Mouse (Mus musculus) thymus, postnatal 14 days (tissue): ENCODE measurements around the gene Gm43720.
"Not testable (repeated sequence)": the region's sequence is repeated elsewhere in the genome, so short reads cannot be mapped to it uniquely, and the experiment has no call there.

ENCODE experiments used
- DNase-seq: peaks from one replicate; pipeline ENCODE4 v3.0.0; 2021

The Gm43720 gene

GRCm38 (mm10) chr5:138260834-138261233 is 18.9 kb downstream of the Gm43720 start:
- DNase-seq, result peak; percentile 1

DNA sequence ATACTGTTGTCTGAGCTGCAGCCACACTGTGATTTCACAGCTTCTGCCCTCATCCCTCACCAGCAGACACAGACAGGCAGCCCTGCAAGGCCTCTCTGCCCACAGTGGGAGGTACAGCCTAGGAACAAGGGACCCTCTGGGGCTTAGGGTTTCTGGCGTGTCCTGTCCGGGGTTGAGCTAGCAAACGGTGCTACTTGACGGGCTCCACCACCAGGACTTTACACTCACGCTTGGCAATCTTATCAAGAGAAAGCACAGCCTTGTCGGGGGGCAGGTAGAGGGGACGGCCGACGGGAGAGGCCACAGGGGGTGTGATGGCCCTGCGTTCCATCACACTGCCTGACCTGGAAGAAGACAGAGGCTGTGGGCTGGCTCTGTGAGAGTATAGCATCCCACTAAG is 19.7 kb downstream of the Gm43720 start:
- no peak for DNase-seq

- DNase-seq, result no peak
Measured at GRCm38 (mm10) chr5:138258993-138259392, 20.8 kb downstream of the Gm43720 start.

GRCm38 (mm10) chr5:138258542-138258941 is 21.2 kb downstream of the Gm43720 start:
- DNase-seq, result no peak

DNA sequence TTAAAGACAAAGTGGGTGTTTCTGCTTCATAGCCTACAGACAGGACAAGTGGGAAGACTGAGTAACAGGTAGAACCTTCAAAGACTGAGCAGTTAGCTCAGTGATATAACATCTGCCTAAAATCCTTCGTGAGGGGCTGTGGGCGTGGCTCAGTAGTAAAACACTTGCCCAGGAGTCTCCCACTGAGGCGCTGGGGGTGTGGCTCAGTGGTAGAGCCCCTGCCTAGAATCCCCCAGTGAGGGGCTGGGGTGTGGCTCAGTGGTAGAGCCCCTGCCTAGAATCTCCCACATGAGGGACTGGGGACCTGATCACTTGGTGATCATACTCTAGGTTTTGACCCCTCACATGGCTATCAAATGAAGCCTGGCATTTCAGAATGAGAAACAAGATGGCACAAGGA is 21.7 kb downstream of the Gm43720 start:
- DNase-seq, result no peak

DNA sequence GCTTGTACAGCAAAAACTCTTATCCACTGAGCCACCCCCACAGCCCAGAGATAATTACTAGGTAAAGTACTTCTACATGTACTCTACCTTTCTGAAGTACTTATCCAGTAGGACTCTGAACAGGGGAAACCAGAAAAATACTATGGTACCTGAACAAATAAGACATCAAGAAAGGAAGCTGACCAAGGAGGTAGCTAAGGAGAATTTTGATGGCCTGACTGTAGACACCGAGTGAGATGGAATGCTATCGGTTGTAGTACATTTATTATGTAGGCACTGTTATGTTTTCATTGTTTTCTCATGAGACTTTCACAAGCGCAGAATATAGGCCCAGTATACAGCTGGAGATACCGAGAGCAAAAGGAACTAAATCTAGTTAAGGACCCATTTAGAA is 22.2 kb downstream of the Gm43720 start:
- no peak for DNase-seq

DNA sequence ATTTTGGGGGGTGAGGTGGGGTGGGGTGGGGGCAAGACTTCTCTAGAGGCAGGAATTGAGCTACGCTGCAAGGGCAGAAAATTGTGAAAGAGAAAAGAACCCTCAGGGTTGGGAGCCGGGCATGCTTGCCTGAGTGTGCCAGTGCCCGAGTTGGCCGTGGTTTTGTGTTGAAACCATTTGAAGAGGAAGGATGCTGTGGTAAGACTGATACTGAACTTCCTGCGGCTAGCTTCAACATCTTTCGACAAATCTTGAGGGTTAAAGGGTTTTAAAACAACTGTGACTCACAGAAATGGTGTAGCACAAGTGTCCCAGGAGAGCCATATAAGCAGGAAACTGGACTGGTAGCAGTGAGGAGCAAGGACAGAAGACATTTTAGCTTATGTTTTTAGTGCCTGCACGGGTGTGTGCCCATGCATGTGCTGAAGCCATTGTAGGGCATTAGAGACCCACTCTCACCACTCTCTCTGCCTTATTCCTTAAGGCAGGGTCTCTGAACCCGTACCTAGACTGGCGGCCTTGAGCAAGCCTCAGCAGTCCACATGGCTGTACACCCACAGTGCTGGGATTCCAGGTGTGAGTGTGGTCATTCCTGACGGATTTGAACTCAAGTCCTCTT is 22.7 kb downstream of the Gm43720 start:
- no peak for DNase-seq

DNA sequence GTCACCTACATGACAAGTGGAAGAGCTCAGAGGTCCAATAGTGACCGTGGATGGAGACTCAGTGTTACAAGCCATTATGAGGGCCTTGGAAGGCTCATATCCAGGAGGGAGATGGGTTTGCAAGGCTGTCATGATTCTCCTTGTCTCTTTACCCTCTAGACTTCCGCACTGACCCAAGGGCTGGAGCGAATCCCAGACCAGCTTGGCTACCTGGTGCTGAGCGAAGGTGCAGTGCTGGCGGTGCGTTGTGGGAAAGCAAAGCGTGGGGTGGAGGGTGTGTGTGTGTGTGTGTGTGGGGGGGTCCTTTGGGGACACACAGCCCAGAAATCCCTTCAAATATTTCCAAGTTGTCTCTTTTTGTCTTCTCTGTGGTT is 23.7 kb downstream of the Gm43720 start:
- DNase-seq, result no peak

DNA sequence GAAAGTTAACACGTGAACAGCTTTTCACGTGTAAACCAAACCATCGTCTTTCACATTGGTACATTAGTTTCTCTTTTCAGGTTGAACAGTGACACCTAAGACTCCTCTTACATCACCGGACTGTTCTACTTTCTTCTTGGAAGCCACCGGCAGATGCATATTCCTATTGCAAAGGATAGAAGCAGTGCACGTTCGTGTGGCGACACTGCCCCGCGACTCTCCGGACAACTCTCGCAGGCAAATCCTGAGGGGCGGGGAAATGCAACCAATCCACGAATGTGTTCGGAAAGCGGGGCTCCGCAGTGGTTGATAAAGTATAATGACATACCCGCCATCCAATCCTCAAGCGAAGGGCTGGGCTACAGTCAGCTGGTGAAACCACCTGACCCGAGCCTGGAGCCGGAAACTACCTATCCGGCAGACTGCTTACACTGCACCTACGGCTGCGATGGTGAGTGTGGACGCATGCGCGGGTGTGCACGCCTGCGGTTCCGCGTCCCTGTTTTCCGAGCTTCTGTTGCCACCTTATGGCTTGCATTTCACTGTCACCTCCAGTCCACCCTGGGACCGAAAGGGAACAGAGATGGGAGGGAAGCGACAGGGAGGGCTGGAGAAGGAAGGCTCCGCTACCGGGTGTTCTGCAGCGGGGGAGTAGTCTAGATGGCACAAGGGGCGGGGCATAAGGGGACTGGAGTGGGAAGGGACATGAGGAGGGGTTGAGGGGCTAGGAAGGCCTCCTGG is 24.2 kb downstream of the Gm43720 start, which contains the start of gene Lamtor4:
Gene Lamtor4 (plus strand): TSS at position 130 of the 741 bp plus-strand sequence.
- peak; percentile 92 for DNase-seq

DNA sequence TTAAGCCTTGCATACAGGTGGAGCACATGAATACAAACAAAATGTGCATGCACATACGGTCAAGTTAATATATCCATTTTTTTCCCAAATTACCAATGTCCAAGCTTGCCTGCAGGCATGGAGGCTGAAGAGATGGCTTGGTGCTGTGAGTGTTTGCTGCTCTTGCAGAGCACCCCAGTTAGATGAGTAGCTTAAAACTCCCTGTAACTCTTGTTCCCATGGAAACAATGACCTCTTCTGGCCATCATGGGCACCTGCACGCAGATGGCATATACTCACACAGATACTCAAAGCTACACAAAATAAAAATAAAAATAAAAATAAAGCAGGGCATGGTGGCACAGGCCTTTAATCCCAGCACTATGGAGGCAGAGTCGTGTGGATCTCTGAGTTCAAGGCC is 26.7 kb downstream of the Gm43720 start:
- DNase-seq, result no peak

GRCm38 (mm10) chr5:138251144-138251543 is 28.6 kb downstream of the Gm43720 start:
- DNase-seq, result no peak

- no peak for DNase-seq
Measured at GRCm38 (mm10) chr5:138241511-138241910, 38.2 kb downstream of the Gm43720 start.

GRCm38 (mm10) chr5:138234224-138234623 is 45.5 kb downstream of the Gm43720 start:
- no peak for DNase-seq

- DNase-seq, result no peak
Measured at GRCm38 (mm10) chr5:138233778-138234177, 46.0 kb downstream of the Gm43720 start.

DNA sequence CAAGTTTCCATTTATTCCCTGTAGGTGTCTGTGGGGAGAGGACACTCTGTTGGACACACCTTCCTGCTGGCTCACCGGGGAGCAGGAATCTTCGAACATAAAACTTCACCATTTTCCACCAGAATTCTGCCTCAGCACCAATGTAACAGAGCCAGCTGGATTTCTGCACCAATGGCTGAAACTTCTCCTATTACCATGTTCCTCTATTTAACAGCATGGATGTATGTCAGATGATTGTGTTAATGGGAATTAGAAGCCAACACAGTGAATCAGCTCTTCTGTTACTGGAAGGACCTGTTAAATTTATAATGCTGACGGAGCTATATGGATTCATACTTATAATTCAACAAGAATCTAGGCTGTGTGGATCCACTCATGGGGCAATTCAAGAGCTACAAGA is 50.2 kb downstream of the Gm43720 start:
- DNase-seq, result no peak

GRCm38 (mm10) chr5:138228026-138228425 is 51.7 kb downstream of the Gm43720 start:
- DNase-seq, result peak; percentile 62

DNA sequence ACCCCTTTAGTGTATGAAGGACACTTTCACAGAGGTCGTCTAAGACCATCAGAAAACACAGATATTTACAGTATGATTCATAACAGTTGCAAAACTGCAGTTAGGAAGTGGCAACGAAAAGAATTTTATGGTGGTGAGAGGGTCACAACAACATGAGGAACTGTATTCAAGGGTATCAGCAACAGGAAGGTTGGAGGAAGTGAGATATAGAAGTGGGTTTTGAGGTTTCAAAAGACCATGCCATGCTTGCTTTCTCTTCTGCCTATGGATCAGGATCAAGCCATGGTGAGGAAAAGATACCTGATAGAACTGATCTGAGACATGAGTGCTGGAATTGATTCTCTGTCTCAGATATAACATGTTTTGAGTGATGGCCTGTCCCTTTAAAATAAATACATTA is 52.4 kb downstream of the Gm43720 start:
- DNase-seq, result no peak

- DNase-seq, result no peak
Measured at GRCm38 (mm10) chr5:138226491-138226890, 53.3 kb downstream of the Gm43720 start.

DNA sequence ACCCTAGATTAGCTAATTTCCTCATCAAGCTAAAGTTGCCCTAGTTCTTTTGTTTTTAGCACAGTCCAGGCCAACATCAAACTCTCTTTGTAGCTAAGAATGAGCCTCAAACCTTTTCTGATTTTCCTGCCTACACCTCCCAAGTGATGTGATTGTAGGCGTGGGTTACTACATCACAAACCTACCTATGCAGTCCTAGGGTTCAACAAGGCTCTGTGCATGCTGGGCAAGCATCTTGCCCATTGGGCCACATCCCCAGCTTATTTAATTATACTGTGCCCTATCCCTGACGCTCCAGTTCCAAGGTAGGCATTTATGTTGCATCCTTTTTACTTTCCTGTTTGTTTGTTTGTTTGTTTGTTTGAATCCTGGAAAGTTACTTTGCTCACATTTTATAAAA is 54.1 kb downstream of the Gm43720 start, which contains the start of gene Nxpe5:
Gene Nxpe5 (plus strand): TSS at position 199 of the 400 bp plus-strand sequence.
- DNase-seq, result no peak

- no peak for DNase-seq
Measured at GRCm38 (mm10) chr5:138223287-138223686, 56.5 kb downstream of the Gm43720 start.

DNA sequence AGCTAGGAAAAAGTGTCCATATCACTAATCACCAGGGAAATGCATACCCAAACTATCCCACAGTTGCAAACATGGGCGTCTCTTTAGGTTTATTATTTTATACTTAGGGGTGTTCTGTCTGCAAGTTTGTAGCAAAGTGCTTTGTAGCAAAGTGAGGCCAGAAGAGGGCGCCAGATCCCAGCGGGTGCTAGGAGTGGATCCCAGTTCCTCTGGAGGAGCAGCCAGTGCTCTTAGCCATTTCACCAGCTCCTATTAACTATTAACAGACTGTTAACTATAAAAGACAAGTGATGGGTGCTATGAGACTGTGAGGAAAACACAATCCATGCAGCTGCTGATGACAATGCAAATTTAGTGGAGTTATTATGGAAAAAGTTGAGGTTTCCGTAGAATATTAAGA is 57.6 kb downstream of the Gm43720 start:
- DNase-seq, result peak; percentile 87

GRCm38 (mm10) chr5:138219864-138220263 is 59.9 kb downstream of the Gm43720 start:
- no peak for DNase-seq

GRCm38 (mm10) chr5:138216632-138217031 is 63.1 kb downstream of the Gm43720 start:
- not testable (repeated sequence) for DNase-seq
